ENCODE assay signal across 12 mouse cellular contexts in genomic region chr8:31001980-31002730, GRCm38 (mm10).
DNase-seq lines count a peak whose midpoint lies in the region; ATAC-seq and TF ChIP-seq lines count a peak whose summit lies in the region.
"Had no signal": no experiment of that assay in that cellular context is flagged by ENCODE, and none has a peak within 500 bp of the region (broad histone marks: within the 10 kb centered on the region; RNA-seq: fewer than 3 reads in every experiment).

No protein-coding gene starts in this region.

- 28% methylated on average over 5 of the region's 5 CpGs for WGBS in heart, postnatal 0 days
- 13% methylated on average over 5 of the region's 5 CpGs for WGBS in forebrain, embryonic 16.5 days
- WGBS in midbrain, embryonic 15.5 days: 22% methylated on average over 5 of the region's 5 CpGs

- H3K4me3 ChIP-seq in heart, postnatal 0 days (ENCODE audit: low read depth, low read length): no peak overlapping the region
- H3K4me3 ChIP-seq in forebrain, embryonic 16.5 days (replicated peaks; ENCODE audit: low read length): no peak overlapping the region
- H3K4me3 ChIP-seq in midbrain, embryonic 15.5 days: no peak overlapping the region
- H3K4me3 ChIP-seq: gastrocnemius, adult 2 months; layer of hippocampus, adult 2 months; neural tube, embryonic 12.5 days had no signal

- H3K9me3 ChIP-seq in heart, postnatal 0 days (replicated peaks; ENCODE audit: control insufficient read depth, low read length): peaks cover 7% of the 10 kb centered on the region; the same call in 1 of the 2 replicates
- H3K9me3 ChIP-seq in forebrain, embryonic 16.5 days (ENCODE audit: control insufficient read depth, low read length): no peaks in the 10 kb centered on the region
- no peaks in the 10 kb centered on the region for H3K9me3 ChIP-seq in midbrain, embryonic 15.5 days
- H3K9me3 ChIP-seq: neural tube, embryonic 12.5 days had no signal

- H3K36me3 ChIP-seq in heart, postnatal 0 days (replicated peaks; ENCODE audit: control insufficient read depth, insufficient read depth, low read length): no peaks in the 10 kb centered on the region
- H3K36me3 ChIP-seq in forebrain, embryonic 16.5 days (ENCODE audit: control insufficient read depth, insufficient read depth): no peaks in the 10 kb centered on the region
- H3K36me3 ChIP-seq in midbrain, embryonic 15.5 days (replicated peaks): no peaks in the 10 kb centered on the region
- H3K36me3 ChIP-seq: neural tube, embryonic 12.5 days had no signal

- H3K27ac ChIP-seq in heart, postnatal 0 days (ENCODE audit: low read depth): peak overlapping the region; percentile 81
- no peak overlapping the region for H3K27ac ChIP-seq in forebrain, embryonic 16.5 days (ENCODE audit: low read length)
- H3K27ac ChIP-seq in midbrain, embryonic 15.5 days: no peak overlapping the region
- H3K27ac ChIP-seq: gastrocnemius, adult 2 months; layer of hippocampus, adult 2 months; neural tube, embryonic 12.5 days had no signal

- no peak for TF ChIP-seq CTCF in heart, postnatal 0 days (IDR thresholded peaks at IDR 0.05; ENCODE audit: low read depth)

- H3K27me3 ChIP-seq in heart, postnatal 0 days (ENCODE audit: control insufficient read depth, insufficient read depth, low read length): no peaks in the 10 kb centered on the region
- H3K27me3 ChIP-seq in forebrain, embryonic 16.5 days (replicated peaks; ENCODE audit: control insufficient read depth, insufficient read depth, low read length): no peaks in the 10 kb centered on the region
- H3K27me3 ChIP-seq in midbrain, embryonic 15.5 days (replicated peaks): no peaks in the 10 kb centered on the region
- H3K27me3 ChIP-seq: neural tube, embryonic 12.5 days had no signal

- ATAC-seq in heart, postnatal 0 days (ENCODE audit: insufficient read depth, low read depth): peak; percentile 69; the same call in 1 of the 2 replicates
- peak; percentile 53 for ATAC-seq in forebrain, embryonic 16.5 days
- ATAC-seq in midbrain, embryonic 15.5 days (replicated peaks): peak; percentile 30; the same call in 1 of the 2 replicates

- peaks cover 11% of the 10 kb centered on the region; the same call in 1 of the 2 replicates for H3K4me1 ChIP-seq in heart, postnatal 0 days (ENCODE audit: control insufficient read depth, insufficient read depth)
- H3K4me1 ChIP-seq in forebrain, embryonic 16.5 days (replicated peaks; ENCODE audit: control insufficient read depth, insufficient read depth, low read length): peaks cover 6% of the 10 kb centered on the region
- H3K4me1 ChIP-seq in midbrain, embryonic 15.5 days: 0 out of 2 replicates have a peak, but pooled peaks cover 2% of the 10 kb centered on the region
- H3K4me1 ChIP-seq: neural tube, embryonic 12.5 days had no signal

- no peak overlapping the region for H3K9ac ChIP-seq in heart, postnatal 0 days (replicated peaks; ENCODE audit: low read depth, low read length)
- no peak overlapping the region for H3K9ac ChIP-seq in forebrain, embryonic 16.5 days (replicated peaks; ENCODE audit: low read depth, low read length)
- no peak overlapping the region for H3K9ac ChIP-seq in midbrain, embryonic 15.5 days
- H3K9ac ChIP-seq: neural tube, embryonic 12.5 days had no signal

- no peak overlapping the region; the same call in 1 of the 2 replicates for H3K4me2 ChIP-seq in heart, postnatal 0 days (ENCODE audit: low read depth, low read length)
- H3K4me2 ChIP-seq in forebrain, embryonic 16.5 days (ENCODE audit: low read length): no peak overlapping the region
- H3K4me2 ChIP-seq in midbrain, embryonic 15.5 days: no peak overlapping the region
- H3K4me2 ChIP-seq: neural tube, embryonic 12.5 days had no signal

- no peak for DNase-seq in heart, postnatal 0 days (ENCODE audit: low spot score)
- no peak for DNase-seq in heart, adult 18-20 months
- DNase-seq in embryo, embryonic 11 days: peak; percentile 65
- DNase-seq in urinary bladder, adult 2 months (ENCODE audit: low spot score): no peak
- DNase-seq in urinary bladder, postnatal 10 days (ENCODE audit: low spot score): no peak
- DNase-seq in gastrocnemius, adult 8-10 months (ENCODE audit: low spot score in 2 of 2): no peak
- DNase-seq: gastrocnemius, adult 2 months; kidney, adult 11 months had no signal

- no peak for TF ChIP-seq EP300 in heart, postnatal 0 days (IDR thresholded peaks at IDR 0.05; ENCODE audit: low read depth)
